Mouse (Mus musculus): ENCODE results near the gene Coro1c.

DNA sequence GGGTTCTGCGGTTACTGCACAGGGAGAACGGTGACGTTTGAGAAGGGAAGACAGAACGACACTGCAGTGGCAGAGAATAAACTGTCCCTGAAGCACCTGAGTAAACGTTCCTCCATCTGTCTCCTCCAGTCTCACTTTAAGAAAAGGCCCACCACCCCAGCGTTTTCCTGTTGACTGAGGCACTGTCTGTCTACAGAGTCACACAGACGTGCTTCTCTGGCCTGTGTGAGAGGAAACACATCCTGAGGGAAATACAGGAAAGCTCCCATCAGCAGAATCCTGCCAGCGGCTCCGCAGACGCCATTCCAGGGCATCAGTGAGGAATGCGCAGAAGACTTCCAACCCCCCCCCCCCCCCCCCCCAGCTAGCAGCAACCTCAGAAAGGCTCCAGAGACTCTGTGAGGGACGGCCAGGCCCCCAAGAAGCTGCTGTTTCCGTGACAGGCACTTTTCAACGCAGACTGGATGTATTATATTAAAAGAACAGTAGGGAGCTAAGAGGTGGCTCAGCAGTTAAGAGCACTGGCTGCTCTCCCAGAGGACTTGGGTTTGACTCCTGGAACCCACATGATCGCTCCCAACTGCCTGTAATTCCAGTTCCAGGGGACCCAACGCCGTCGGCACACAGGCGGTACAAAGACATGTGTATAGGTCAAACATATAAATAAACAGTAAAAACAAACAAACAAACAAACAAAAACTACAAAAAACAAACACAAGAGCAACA, 19.2 kb downstream of the Coro1c start:
- TF ChIP-seq CTCF (IDR thresholded peaks at IDR 0.05; ENCODE audit: low read depth) (no peak), EP300 (optimal IDR thresholded peaks at IDR 0.05) (no peak)

All from stomach, postnatal 0 days (tissue).